Mouse (Mus musculus) heart, adult 11 months (tissue): Measurements from ENCODE around the gene Ddr2.
"Not testable (repeated sequence)": the region's sequence is repeated elsewhere in the genome, so short reads cannot be mapped to it uniquely, and the experiment has no call there.

Experiments
- DNase-seq: peaks from one replicate; pipeline ENCODE4 v3.0.0; 2022

Ddr2 gene

GRCm38 (mm10) chr1:170110516-170111332 lies at the start of gene Ddr2:
TSS of gene Ddr2 (minus strand) at chr1:170110762.
- peak; percentile 98 for DNase-seq

GRCm38 (mm10) chr1:170159707-170160106 lies 49.1 kb upstream of the Ddr2 start:
- DNase-seq: peak; percentile 86

- DNase-seq: no peak
Observed at GRCm38 (mm10) chr1:170155761-170156160, 45.2 kb upstream of the Ddr2 start.

- DNase-seq: no peak
Observed at GRCm38 (mm10) chr1:170155298-170155697, 44.7 kb upstream of the Ddr2 start.

- no peak for DNase-seq
Observed at GRCm38 (mm10) chr1:170153986-170154385, 43.4 kb upstream of the Ddr2 start.

GRCm38 (mm10) chr1:170152552-170152951 lies 42.0 kb upstream of the Ddr2 start:
- no peak for DNase-seq

- no peak for DNase-seq
Observed at GRCm38 (mm10) chr1:170150870-170151269, 40.3 kb upstream of the Ddr2 start.

GRCm38 (mm10) chr1:170149756-170150155 lies 39.2 kb upstream of the Ddr2 start:
- no peak for DNase-seq

- no peak for DNase-seq
Observed at GRCm38 (mm10) chr1:170148536-170148935, 38.0 kb upstream of the Ddr2 start.

- DNase-seq: no peak
Observed at GRCm38 (mm10) chr1:170147651-170148448, 37.3 kb upstream of the Ddr2 start.

- DNase-seq: no peak
Observed at GRCm38 (mm10) chr1:170145606-170146005, 35.0 kb upstream of the Ddr2 start.

GRCm38 (mm10) chr1:170142256-170142871 lies 31.8 kb upstream of the Ddr2 start:
- peak; percentile 53 for DNase-seq

GRCm38 (mm10) chr1:170141626-170142025 lies 31.1 kb upstream of the Ddr2 start:
- peak; percentile 23 for DNase-seq

GRCm38 (mm10) chr1:170136351-170137009 lies 25.9 kb upstream of the Ddr2 start:
- peak; percentile 97 for DNase-seq

- peak; percentile 41 for DNase-seq
Observed at GRCm38 (mm10) chr1:170134264-170134663, 23.7 kb upstream of the Ddr2 start.

GRCm38 (mm10) chr1:170130962-170131361 lies 20.4 kb upstream of the Ddr2 start:
- no peak for DNase-seq

- no peak for DNase-seq
Observed at GRCm38 (mm10) chr1:170124644-170125043, 14.1 kb upstream of the Ddr2 start.

- no peak for DNase-seq
Observed at GRCm38 (mm10) chr1:170113616-170114015, 3.1 kb upstream of the Ddr2 start.

- peak; percentile 71 for DNase-seq
Observed at GRCm38 (mm10) chr1:170112261-170112660, 1.7 kb upstream of the Ddr2 start.

- peak; percentile 85 for DNase-seq
Observed at GRCm38 (mm10) chr1:170111651-170112226, 1.2 kb upstream of the Ddr2 start.

- DNase-seq: peak; percentile 89
Observed at GRCm38 (mm10) chr1:170109776-170110515, 616 bp downstream of the Ddr2 start.

GRCm38 (mm10) chr1:170102814-170103213 lies 7.7 kb downstream of the Ddr2 start:
- not testable (repeated sequence) for DNase-seq
